Mouse (Mus musculus) gastrocnemius, adult 2 months (tissue): ENCODE measurements at regions not wholly inside any gene's neighbourhood (a gene's known extent, or its start where the extent isn't known, plus 50 kb on each side); places are given as distances from the start of the nearest gene placed in this dataset.
A peak's percentile ranks its signal among the peaks of the same experiment; 100 is the strongest.

Experiments used
- DNase-seq: peaks from one replicate; pipeline ENCODE4 v3.0.0; 2022
- H3K27ac ChIP-seq: fragments of 200-600 bp; 2 replicates; pipeline ENCODE4 v1.8.1; 2022; ENCODE audit warnings: mild to moderate bottlenecking
- H3K4me3 ChIP-seq: fragments of 200-600 bp; 2 replicates; pipeline ENCODE4 v1.8.1; 2022; ENCODE audit warnings: mild to moderate bottlenecking, moderate library complexity
- CTCF ChIP-seq: fragments of 200-600 bp; IDR thresholded peaks from 2 replicates; pipeline ENCODE4 v1.8.1; 2022; ENCODE audit warnings: antibody characterized with exemption, mild to moderate bottlenecking, moderate library complexity
- intact Hi-C: fragments of 180-260 bp; cut with DNase I; formaldehyde crosslinking; loops from one replicate; pipeline ENCODE4 v1.15.1; 2025

GRCm38 (mm10) chr13:40652916-40653315, 85.3 kb downstream of the Tfap2a start:
- no peak overlapping the region for H3K4me3 ChIP-seq
- intact Hi-C loops, result no loop called here
- TF ChIP-seq CTCF, result no peak
- H3K27ac ChIP-seq, result no peak overlapping the region
- no peak for DNase-seq

DNA sequence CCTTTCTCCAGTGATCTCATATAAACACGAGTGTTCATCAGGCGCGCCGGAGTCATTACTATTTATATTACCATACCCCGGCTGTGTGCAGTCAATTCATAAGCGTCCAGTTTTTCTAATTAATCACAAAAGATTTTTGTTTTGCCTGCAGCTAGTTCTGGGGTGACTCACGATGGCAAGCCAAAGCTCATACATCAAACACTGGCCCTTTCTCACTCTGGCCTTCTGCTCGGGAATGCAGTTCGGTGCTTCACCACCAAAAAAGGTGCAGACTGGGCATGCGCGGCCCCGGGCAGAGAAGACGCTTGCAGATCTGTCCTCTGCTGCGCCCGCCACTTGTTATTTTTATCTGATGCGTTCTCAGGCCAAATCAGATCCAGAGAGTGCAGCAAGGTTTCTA, 87.1 kb downstream of the Tfap2a start:
- 0 out of 2 replicates have a peak, but pooled peaks have one; percentile 5 for TF ChIP-seq CTCF
- DNase-seq, result peak; percentile 44
- Histone ChIP-seq H3K4me3 (no peak overlapping the region), H3K27ac (no peak overlapping the region)
- intact Hi-C loops, result no loop called here

- TF ChIP-seq CTCF, result no peak
- no peak overlapping the region for H3K27ac ChIP-seq
- DNase-seq, result no peak
- intact Hi-C loops, result no loop called here
- no peak overlapping the region for H3K4me3 ChIP-seq
Measured at GRCm38 (mm10) chr13:40650036-40650709, 88.0 kb downstream of the Tfap2a start.

DNA sequence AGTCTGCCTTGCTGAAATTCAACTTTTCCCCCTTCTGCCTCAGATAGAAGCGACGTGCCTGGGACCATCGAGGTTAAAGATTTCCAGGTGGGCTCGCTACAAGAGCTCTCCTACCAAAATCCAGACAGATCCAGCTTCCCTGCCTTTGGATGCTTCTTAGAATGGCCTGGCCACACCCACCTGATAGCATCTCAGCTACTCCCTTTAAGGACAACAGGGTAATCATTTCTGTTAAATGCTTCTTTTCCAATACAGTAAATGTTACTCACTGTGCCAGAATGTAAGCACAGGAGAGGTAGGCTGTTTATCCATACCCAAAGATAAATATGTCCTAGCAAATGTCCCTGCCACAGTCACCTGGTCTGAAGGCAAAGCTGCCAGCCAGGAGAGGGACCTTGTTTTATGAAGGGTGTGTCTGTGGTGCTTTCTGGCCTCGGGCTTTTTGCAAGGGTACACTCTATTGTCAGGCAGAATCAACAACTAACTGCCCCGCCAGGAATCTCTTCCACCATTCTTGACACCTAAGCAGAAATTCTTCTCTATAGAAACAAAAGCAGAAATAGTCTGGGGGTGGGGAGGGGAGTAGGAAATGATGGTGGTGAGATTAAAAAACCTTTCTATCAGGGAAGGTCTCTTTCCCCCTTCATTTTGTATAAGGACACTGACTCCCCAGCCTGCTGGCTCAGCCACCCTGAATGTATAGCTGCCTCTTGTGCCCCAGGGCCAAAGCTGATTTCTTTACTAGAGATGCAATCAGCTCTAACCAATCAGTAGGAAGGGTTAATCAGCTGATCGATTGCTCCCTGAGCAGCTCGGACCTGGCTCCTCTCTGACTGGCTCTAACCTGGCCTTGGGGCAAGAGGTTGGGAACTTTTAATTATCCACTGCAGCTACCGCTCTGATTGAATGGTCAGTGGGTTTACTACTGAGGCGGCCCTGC, 88.8 kb downstream of the Tfap2a start:
- no peak for DNase-seq
- Histone ChIP-seq H3K27ac (no peak overlapping the region), H3K4me3 (no peak overlapping the region)
- intact Hi-C loops, result no loop called here
- no peak for TF ChIP-seq CTCF

DNA sequence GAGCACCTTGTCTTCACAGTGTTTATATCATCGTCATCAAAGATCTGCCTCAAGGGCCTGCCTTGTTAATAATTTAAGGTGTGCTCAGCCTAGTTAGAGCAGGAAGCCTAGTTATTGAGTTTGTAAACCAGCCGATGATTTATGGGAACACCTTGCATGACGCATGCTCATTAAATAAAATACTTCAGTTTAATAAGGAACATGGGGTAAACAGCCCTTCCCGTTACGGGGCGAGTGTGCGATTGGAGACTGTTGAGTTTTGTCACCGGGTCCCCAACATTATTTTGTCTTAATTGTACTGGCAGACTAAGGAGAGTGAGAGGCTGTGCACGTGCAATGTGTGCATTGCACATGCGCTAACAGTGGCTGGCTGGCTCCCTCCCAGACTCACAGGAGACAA, 92.0 kb downstream of the Tfap2a start:
- Histone ChIP-seq H3K4me3 (no peak overlapping the region), H3K27ac (no peak overlapping the region)
- intact Hi-C loops, result no loop called here
- DNase-seq, result no peak
- no peak for TF ChIP-seq CTCF

- Histone ChIP-seq H3K4me3 (no peak overlapping the region), H3K27ac (no peak overlapping the region)
- no peak for TF ChIP-seq CTCF
- intact Hi-C loops, result no loop called here
- no peak for DNase-seq
Measured at GRCm38 (mm10) chr13:40645646-40646045, 92.5 kb downstream of the Tfap2a start.

GRCm38 (mm10) chr13:40642931-40643330, 95.2 kb downstream of the Tfap2a start:
- no peak overlapping the region for H3K4me3 ChIP-seq
- H3K27ac ChIP-seq, result no peak overlapping the region
- intact Hi-C loops, result no loop called here
- TF ChIP-seq CTCF, result no peak
- no peak for DNase-seq

GRCm38 (mm10) chr13:40637269-40637668, 100.9 kb downstream of the Tfap2a start:
- Histone ChIP-seq H3K27ac (no peak overlapping the region), H3K4me3 (no peak overlapping the region)
- no peak for TF ChIP-seq CTCF
- DNase-seq, result no peak
- intact Hi-C loops, result no loop called here

DNA sequence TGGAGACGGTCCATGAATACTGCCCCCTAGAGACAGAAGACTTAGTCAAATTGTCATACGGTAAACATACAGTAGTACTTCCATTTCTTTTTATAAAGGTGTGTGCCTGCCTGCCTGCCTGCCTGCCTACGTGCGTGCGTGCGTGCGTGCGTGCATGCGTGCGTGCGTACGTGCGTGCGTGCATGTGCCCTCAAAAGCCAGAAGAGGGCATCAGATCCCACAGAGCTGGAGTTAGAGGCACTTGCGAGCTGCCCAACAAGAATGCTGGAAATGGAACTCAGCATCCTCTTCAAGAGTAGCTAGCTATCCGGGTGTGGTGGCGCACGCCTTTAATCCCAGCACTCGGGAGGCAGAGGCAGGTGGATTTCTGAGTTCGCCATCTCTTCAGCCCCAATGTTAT, 120.3 kb downstream of the Tfap2a start:
- no peak for DNase-seq
- intact Hi-C loops, result no loop called here

GRCm38 (mm10) chr13:40608526-40608925, 129.7 kb downstream of the Tfap2a start:
- DNase-seq, result no peak
- no peak for TF ChIP-seq CTCF
- intact Hi-C loops, result no loop called here
- H3K4me3 ChIP-seq, result no peak overlapping the region
- no peak overlapping the region for H3K27ac ChIP-seq

More for the DNA sequence above, 120.3 kb downstream of the Tfap2a start:
- Histone ChIP-seq H3K4me3 (no peak overlapping the region), H3K27ac (no peak overlapping the region)
- no peak for TF ChIP-seq CTCF

DNA sequence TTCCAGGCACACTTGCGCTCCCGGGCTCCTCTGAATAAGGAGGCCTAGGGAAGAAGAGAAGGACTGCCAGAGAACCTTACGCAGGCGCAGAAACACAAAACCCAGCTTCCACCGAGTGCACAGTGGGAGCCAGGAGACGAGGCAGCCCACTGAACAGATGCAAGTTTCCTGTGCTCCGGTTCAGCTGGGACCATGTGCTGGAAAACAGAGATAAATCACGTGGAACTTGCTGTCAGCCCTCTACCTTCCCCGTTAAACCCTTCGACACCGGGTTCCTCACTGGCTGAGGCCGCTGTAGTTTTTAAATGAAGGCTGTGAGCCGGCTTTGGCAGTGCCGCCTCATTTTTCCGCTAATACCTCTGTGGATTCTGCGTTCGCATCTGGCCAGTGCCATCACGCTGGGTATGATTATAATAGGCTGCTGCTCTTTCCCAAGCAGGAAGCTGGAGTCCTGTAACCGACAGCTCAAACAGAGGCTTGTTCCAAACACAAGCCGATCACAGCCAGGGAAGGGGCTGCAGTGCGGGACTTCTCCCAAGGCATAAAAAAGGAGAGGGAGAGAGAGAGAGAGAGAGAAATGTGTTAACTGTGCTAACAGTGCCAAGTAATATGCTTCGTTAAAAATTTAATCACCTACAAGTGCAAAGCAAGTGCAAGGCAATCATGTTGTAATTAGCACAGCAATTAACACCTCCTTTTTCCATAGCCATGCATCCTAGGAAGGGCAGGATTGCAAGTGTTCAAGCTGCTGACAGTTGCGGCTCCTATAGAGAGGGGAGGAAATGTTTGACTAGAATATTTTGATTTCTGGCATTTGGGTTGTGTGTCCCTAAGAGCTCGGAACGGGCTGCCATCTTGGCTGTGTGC, 131.5 kb downstream of the Tfap2a start:
- intact Hi-C loops, result no loop called here
- peak overlapping the region; percentile 34 for H3K4me3 ChIP-seq
- DNase-seq, result no peak
- no peak overlapping the region for H3K27ac ChIP-seq
- TF ChIP-seq CTCF, result no peak

GRCm38 (mm10) chr13:40605686-40606404, 132.3 kb downstream of the Tfap2a start:
- H3K4me3 ChIP-seq, result peak overlapping the region; percentile 34
- intact Hi-C loops, result no loop called here
- TF ChIP-seq CTCF, result no peak

More at GRCm38 (mm10) chr13:40605686-40606404, 132.3 kb downstream of the Tfap2a start:
- no peak overlapping the region for H3K27ac ChIP-seq
- DNase-seq, result no peak
